ENCODE assay signal across 14 mouse cellular contexts in genomic region chr2:92973646-92974045, GRCm38 (mm10). TPM values are rescaled to one million over a fixed set of nuclear protein-coding genes. Genes with fewer than 3 reads are reported as not detected.
"Had no signal": no experiment of that assay in that cellular context is flagged by ENCODE, and none has a peak within 500 bp of the region (broad histone marks: within the 10 kb centered on the region; RNA-seq: fewer than 3 reads in every experiment).

No protein-coding gene starts in this region.

- H3K27me3 ChIP-seq: kidney, embryonic 15.5 days; liver, embryonic 13.5 days had no signal

- H3K4me3 ChIP-seq: kidney, embryonic 15.5 days; liver, embryonic 13.5 days had no signal

- H3K9ac ChIP-seq: kidney, embryonic 15.5 days; liver, embryonic 13.5 days had no signal

- H3K9me3 ChIP-seq: kidney, embryonic 15.5 days; liver, embryonic 13.5 days had no signal

- H3K27ac ChIP-seq: kidney, embryonic 15.5 days; liver, embryonic 13.5 days had no signal

- DNase-seq: kidney, adult 8-10 months; kidney, postnatal 10 days; kidney, postnatal 36 days; liver, embryonic 13.5 days; lung, adult 2 months; lung, postnatal 14 days; lung, postnatal 4 days; midbrain, embryonic 14.5 days; thymus, adult 18-20 months; thymus, postnatal 36 days had no signal

- H3K4me1 ChIP-seq: kidney, embryonic 15.5 days had no signal

RNA-seq across cellular contexts. Expression of gene Syt13, which starts 58.7 kb away (rescaled TPM):
- total RNA-seq: liver, adult 2 months; megakaryocyte progenitor cell, adult 5-6 weeks; megakaryocyte-erythroid progenitor cell, adult 5-6 weeks had no signal
- polyA plus RNA-seq: liver, adult 2 months had no signal
